Mouse (Mus musculus): ENCODE results near the gene Nt5dc2. TPM values are rescaled to one million over a fixed set of nuclear protein-coding genes. Genes with fewer than 3 reads are reported as not detected.

The Nt5dc2 gene
- total RNA-seq (2015): 20.6 and 21.0 TPM in 2 replicates
- total RNA-seq (2017): 24.1 and 29.0 TPM in 2 replicates

- peak; percentile 71 for ATAC-seq (ENCODE audit: poor library complexity, severe bottlenecking)
These were observed at the start of gene Nt5dc2 for GRCm38 (mm10) chr14:31130236-31131220. Gene Nt5dc2 (plus strand): TSS chr14:31131053.

- no peak for ATAC-seq (ENCODE audit: poor library complexity, severe bottlenecking)
These were observed 49.7 kb upstream of the Nt5dc2 start for GRCm38 (mm10) chr14:31081147-31081546.

DNA sequence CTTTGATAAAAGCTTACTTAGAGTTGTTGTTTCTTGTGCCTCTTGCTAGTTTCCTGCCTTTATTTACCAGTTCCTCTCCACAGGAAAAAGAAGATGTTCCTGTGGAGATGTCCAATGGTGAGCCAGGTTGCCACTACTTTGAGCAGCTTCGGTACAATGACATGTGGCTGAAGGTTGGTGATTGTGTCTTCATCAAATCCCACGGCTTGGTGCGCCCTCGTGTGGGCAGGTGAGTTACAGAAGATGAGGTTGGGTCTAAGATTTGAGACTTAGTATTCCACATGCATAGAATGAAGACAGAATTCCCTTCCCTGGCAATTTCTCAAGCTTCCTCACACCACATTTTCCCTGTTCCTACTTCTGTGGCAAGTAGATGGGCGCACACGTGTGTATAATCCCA, 43.4 kb upstream of the Nt5dc2 start:
- no peak for ATAC-seq (ENCODE audit: poor library complexity, severe bottlenecking)

DNA sequence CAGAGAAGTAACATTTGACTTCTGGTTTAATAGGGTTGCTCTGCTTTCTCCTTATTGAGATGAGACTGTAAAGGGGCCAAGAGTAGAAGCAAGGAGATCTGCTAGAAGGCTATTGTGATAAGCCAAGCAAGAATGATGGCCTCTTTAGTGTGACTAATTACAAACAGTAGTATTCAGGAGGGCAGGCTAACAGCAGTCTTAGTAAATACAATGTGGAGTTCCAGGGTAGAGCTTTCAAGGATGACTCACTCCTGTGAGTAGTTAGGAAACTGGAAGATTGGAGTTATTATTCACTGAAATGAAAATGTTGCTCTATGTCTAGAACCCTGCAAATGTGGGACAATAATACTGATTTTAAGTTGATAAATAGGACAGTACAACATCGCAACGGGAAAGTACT, 42.3 kb upstream of the Nt5dc2 start:
- no peak for ATAC-seq (ENCODE audit: poor library complexity, severe bottlenecking)

DNA sequence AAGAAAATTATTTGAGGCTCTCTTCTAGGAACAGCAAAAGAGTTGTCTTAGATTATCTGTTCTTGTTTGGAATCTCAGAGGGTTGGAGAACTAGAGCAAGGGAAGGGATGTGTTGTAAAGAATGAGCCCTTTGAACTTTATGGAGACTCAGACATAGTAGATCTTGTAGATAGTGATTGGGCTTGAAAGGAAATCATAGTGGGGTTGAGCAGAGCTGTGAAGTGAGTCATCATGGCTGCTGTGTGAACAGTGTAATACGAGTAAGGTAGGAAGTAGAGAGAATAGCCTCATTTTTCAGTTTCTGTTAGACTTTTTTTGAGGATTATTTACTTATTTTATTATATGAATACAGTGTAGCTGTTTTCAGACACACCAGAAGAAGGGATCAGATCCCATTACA, 40.9 kb upstream of the Nt5dc2 start:
- ATAC-seq (ENCODE audit: poor library complexity, severe bottlenecking): no peak

- no peak for ATAC-seq (ENCODE audit: poor library complexity, severe bottlenecking)
These were observed 25.7 kb upstream of the Nt5dc2 start for GRCm38 (mm10) chr14:31105156-31105555.

DNA sequence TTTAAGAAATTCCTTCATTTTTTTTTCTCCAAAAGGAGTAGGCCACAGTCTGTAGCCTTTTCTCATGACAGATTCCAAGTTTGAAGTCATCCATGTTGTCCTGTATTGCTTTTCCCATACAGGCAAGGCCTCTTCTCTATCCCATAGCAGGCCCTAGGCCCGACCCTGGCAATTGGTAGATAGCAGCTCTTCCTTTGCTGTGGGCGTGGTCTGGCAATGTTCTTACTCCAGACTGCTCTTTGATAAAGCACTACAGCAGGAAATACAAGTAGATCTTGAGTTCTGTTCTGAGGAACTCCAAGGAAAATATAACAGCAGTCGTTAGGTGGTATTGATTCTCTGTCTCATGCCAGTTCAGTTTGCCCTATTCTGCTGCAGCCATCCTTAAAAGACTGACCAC, 20.2 kb upstream of the Nt5dc2 start:
- no peak for ATAC-seq (ENCODE audit: poor library complexity, severe bottlenecking)

DNA sequence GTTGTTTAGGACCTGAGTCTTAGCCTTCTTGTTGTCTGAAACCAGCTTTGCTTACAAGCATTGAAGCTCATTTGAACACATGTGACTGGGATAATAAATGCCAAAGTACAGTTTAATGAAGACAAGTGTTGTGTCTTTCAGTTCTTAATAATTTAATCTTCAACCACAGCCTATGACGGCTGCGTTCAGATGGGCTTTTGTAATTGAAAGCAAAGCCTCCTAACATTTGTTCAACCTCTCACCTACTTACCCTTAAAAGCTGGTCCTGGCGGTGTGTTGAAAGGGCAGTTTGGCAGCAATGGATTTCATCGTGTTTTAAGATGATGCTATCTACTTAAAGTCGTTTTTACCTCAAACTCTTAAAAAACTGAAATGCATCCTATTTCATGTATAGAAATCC, 18.7 kb upstream of the Nt5dc2 start:
- ATAC-seq (ENCODE audit: poor library complexity, severe bottlenecking): no peak

- no peak for ATAC-seq (ENCODE audit: poor library complexity, severe bottlenecking)
These were observed 16.8 kb upstream of the Nt5dc2 start for GRCm38 (mm10) chr14:31114011-31114410.

- no peak for ATAC-seq (ENCODE audit: poor library complexity, severe bottlenecking)
These were observed 15.3 kb upstream of the Nt5dc2 start for GRCm38 (mm10) chr14:31115522-31115921.

GRCm38 (mm10) chr14:31125106-31126075, 5.5 kb upstream of the Nt5dc2 start:
- ATAC-seq (ENCODE audit: poor library complexity, severe bottlenecking): 0 out of 2 replicates have a peak, but pooled peaks have one; percentile 9

DNA sequence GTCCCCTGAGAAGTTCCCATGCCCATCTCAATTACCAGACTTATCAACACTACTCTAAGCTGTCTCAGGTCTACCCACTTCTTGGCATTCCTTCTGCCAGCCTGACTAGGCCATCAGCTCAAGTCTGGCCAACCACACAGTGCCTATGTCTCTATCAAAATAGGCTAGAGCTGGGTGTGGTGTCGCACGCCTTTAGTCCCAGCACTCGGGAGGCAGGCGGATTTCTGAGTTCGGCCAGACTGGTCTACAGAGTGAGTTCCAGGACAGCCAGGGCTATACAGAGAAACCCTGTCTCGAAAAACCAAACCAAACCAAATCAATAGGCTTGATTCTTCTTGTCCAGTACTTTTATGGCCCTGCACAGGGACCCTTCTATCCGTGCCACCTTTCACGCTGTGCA, 4.0 kb upstream of the Nt5dc2 start:
- no peak for ATAC-seq (ENCODE audit: poor library complexity, severe bottlenecking)

- peak; percentile 28 for ATAC-seq (ENCODE audit: poor library complexity, severe bottlenecking)
These were observed 2.6 kb upstream of the Nt5dc2 start for GRCm38 (mm10) chr14:31128101-31128825.

GRCm38 (mm10) chr14:31128826-31129219, 2.0 kb upstream of the Nt5dc2 start, which contains the start of gene Smim4:
Gene Smim4 (minus strand): TSS chr14:31128956.
- ATAC-seq (ENCODE audit: poor library complexity, severe bottlenecking): peak; percentile 84

DNA sequence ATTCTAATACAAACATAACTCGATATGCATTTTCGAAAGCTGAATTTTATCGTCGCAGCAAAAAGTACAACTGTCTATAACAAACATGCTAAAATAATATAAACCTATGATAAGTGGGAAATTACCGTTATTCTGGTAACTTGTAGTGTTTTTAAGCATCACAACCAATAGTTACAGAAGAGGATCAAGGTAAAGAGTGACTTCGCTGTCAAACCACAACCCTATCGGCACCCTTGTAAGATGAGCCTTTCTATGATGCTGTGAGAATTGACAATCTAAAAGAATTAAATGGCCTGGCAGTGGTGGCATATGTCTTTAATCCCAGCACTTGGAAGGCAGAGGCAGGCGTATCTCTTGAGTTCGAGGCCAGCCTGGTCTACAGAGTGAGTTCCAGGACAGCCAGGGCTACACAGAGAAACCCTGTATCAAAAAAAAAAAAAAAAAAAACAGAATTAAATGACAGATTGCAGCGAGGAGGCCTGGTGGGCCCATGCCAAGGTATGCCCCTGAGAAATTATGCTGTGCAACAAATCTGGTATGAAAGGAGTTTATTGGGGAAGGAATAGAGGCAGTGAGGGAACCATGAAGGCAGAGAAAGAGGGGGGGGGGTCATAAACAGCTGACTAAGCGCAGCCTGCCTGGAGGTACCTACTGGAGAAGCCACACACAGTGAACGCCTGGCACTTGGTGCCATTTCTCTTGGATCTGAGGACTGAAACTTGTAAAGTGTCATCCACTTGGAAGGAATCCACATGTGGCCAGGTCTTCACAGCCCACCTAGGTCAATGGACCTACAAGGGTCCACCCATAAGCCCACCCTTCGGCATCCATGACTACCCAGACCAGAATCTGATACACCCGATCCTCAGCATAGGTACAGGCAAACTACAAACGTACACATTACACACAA, 1.3 kb upstream of the Nt5dc2 start:
- no peak for ATAC-seq (ENCODE audit: poor library complexity, severe bottlenecking)

DNA sequence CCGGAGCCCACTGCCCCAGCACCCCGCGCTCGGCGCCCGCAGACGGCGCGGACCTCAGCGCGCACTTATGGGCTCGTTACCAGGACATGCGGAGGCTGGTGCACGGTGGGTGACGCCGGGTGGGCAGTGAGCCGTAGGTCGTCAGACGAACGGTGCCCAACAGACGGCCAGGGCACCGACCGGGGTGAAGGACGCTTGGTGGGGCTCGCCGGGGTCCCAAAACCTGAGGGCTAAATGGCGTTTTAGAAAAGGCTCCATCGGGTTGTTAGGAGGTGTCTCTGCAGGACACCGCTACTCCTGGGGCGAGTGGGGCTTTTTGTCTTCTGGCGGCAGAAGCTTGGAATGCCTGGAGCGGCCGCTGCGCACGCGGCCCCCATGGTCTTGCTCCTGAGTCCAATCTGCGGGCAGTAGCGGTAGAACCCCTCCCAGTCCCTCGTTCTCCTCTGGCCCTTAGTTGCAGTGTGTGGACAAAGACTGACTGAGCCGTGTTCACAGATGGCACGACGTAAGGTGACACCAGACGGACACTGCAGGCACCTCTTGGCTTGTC, 494 bp downstream of the Nt5dc2 start:
- ATAC-seq (ENCODE audit: poor library complexity, severe bottlenecking): no peak

GRCm38 (mm10) chr14:31132031-31132430, 1.2 kb downstream of the Nt5dc2 start:
- ATAC-seq (ENCODE audit: poor library complexity, severe bottlenecking): no peak

- no peak for ATAC-seq (ENCODE audit: poor library complexity, severe bottlenecking)
These were observed 1.7 kb downstream of the Nt5dc2 start for GRCm38 (mm10) chr14:31132491-31132975.

Measured in megakaryocyte, adult 5-6 weeks (primary cell).